Mouse (Mus musculus) G1E-ER4 (cell line): ENCODE measurements around the gene Gm20479. TPM values are rescaled to one million over a fixed set of nuclear protein-coding genes. Genes with fewer than 3 reads are reported as not detected.

ENCODE experiments used
- GATA1 ChIP-seq: IDR thresholded peaks from one replicate; pipeline ENCODE4 v1.8.0; 2012; ENCODE audit warnings: low read length, inconsistent platforms
- polyA plus RNA-seq: library from polyadenylated mRNA; stranded (reverse); fragments of >175 nt; gene quantifications from 2 replicates; pipeline ENCODE4 v1.2.3, GENCODE M21; 2012

Gm20479 gene
- polyA plus RNA-seq, 1 experiment: 2.1 TPM

- no peak for TF ChIP-seq GATA1
Observed at GRCm38 (mm10) chr7:27378431-27378830, 21.2 kb upstream of the Gm20479 start.

- no peak for TF ChIP-seq GATA1
Observed at GRCm38 (mm10) chr7:27375274-27375673, 18.1 kb upstream of the Gm20479 start.

- TF ChIP-seq GATA1: no peak
Observed at GRCm38 (mm10) chr7:27371715-27372462, 14.7 kb upstream of the Gm20479 start.

GRCm38 (mm10) chr7:27369111-27369510, 11.9 kb upstream of the Gm20479 start:
- TF ChIP-seq GATA1: no peak

- TF ChIP-seq GATA1: no peak
Observed at GRCm38 (mm10) chr7:27367976-27368375, 10.8 kb upstream of the Gm20479 start.

- no peak for TF ChIP-seq GATA1
Observed at GRCm38 (mm10) chr7:27366082-27366844, 9.0 kb upstream of the Gm20479 start.

GRCm38 (mm10) chr7:27364379-27364778, 7.2 kb upstream of the Gm20479 start:
- no peak for TF ChIP-seq GATA1

GRCm38 (mm10) chr7:27361283-27361946, 4.2 kb upstream of the Gm20479 start:
- no peak for TF ChIP-seq GATA1

GRCm38 (mm10) chr7:27360749-27361148, 3.5 kb upstream of the Gm20479 start:
- TF ChIP-seq GATA1: no peak

GRCm38 (mm10) chr7:27359706-27360358, 2.6 kb upstream of the Gm20479 start:
- no peak for TF ChIP-seq GATA1

GRCm38 (mm10) chr7:27359162-27359561, 1.9 kb upstream of the Gm20479 start:
- TF ChIP-seq GATA1: no peak

- no peak for TF ChIP-seq GATA1
Observed at GRCm38 (mm10) chr7:27357595-27357978, 368 bp upstream of the Gm20479 start.

GRCm38 (mm10) chr7:27356248-27356647, 971 bp downstream of the Gm20479 start:
- TF ChIP-seq GATA1: no peak

GRCm38 (mm10) chr7:27355745-27356240, 1.4 kb downstream of the Gm20479 start, which contains the start of gene Shkbp1:
TSS of gene Shkbp1 (minus strand) at chr7:27356019.
- no peak for TF ChIP-seq GATA1

- no peak for TF ChIP-seq GATA1
Observed at GRCm38 (mm10) chr7:27355261-27355660, 2.0 kb downstream of the Gm20479 start.
